Mouse (Mus musculus): ENCODE measurements at regions not wholly inside any gene's neighbourhood (a gene's known extent, or its start where the extent isn't known, plus 50 kb on each side); places are given as distances from the start of the nearest gene placed in this dataset.

DNA sequence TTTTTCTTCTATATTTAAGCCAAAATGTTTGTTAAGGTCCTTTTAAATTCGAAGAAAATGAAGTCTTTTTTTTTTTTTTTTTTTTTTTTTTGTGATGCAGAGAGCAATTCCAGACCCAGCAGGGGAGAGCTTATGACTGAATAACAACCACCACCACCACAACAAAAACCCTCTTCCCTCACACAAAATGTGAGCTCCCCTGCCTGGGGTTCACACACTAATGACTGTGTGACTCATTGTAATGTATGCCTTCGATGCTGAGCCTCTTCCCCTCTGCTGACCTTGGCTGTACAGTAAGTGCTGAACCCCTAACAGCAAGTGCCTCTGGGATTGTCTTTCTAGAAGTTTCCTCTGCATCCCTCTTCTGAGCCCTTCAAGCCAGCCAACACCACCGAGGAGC lies 383.6 kb downstream of the Pdcd6ip start:
- no peaks in the 10 kb centered on the region for H3K9me3 ChIP-seq (replicated peaks; ENCODE audit: control insufficient read depth, low read length, poor library complexity, severe bottlenecking)
- H3K36me3 ChIP-seq (ENCODE audit: control insufficient read depth, insufficient read depth, low read length) = no peaks in the 10 kb centered on the region
- no peak for ATAC-seq
- no peak overlapping the region for H3K4me2 ChIP-seq (ENCODE audit: low read length)
- no peaks in the 10 kb centered on the region for H3K27me3 ChIP-seq (ENCODE audit: control insufficient read depth, insufficient read depth, low read depth, low read length)
- no peak overlapping the region for H3K27ac ChIP-seq (ENCODE audit: low read length)
- H3K4me3 ChIP-seq (ENCODE audit: low read depth, low read length) = no peak overlapping the region
- no peak overlapping the region for H3K9ac ChIP-seq (ENCODE audit: low read depth, low read length)
- WGBS = 45% methylated on average over 3 of the region's 3 CpGs
- H3K4me1 ChIP-seq (ENCODE audit: control insufficient read depth, insufficient read depth, low read length) = no peaks in the 10 kb centered on the region

GRCm38 (mm10) chr9:113309707-113310574 lies 398.1 kb downstream of the Pdcd6ip start:
- no peak for ATAC-seq
- Histone ChIP-seq H3K4me2 (ENCODE audit: low read length) (no peak overlapping the region), H3K4me3 (ENCODE audit: low read depth, low read length) (no peak overlapping the region), H3K9me3 (replicated peaks; ENCODE audit: control insufficient read depth, low read length, poor library complexity, severe bottlenecking) (no peaks in the 10 kb centered on the region), H3K9ac (ENCODE audit: low read depth, low read length) (no peak overlapping the region), H3K27me3 (ENCODE audit: control insufficient read depth, insufficient read depth, low read depth, low read length) (no peaks in the 10 kb centered on the region), H3K36me3 (ENCODE audit: control insufficient read depth, insufficient read depth, low read length) (no peaks in the 10 kb centered on the region), H3K27ac (ENCODE audit: low read length) (no peak overlapping the region), H3K4me1 (ENCODE audit: control insufficient read depth, insufficient read depth, low read length) (no peaks in the 10 kb centered on the region)
- WGBS = 87% methylated on average over 7 of the region's 7 CpGs

- Histone ChIP-seq H3K27me3 (ENCODE audit: control insufficient read depth, insufficient read depth, low read depth, low read length) (no peaks in the 10 kb centered on the region), H3K9ac (ENCODE audit: low read depth, low read length) (no peak overlapping the region), H3K36me3 (ENCODE audit: control insufficient read depth, insufficient read depth, low read length) (no peaks in the 10 kb centered on the region), H3K4me3 (ENCODE audit: low read depth, low read length) (no peak overlapping the region), H3K4me2 (ENCODE audit: low read length) (no peak overlapping the region), H3K4me1 (ENCODE audit: control insufficient read depth, insufficient read depth, low read length) (peaks cover 2% of the 10 kb centered on the region; the same call in 1 of the 2 replicates), H3K9me3 (replicated peaks; ENCODE audit: control insufficient read depth, low read length, poor library complexity, severe bottlenecking) (no peaks in the 10 kb centered on the region), H3K27ac (ENCODE audit: low read length) (no peak overlapping the region)
- no peak for ATAC-seq
- 27% methylated on average over 4 of the region's 4 CpGs for WGBS
These were observed 402.3 kb downstream of the Pdcd6ip start for GRCm38 (mm10) chr9:113305761-113306160.

DNA sequence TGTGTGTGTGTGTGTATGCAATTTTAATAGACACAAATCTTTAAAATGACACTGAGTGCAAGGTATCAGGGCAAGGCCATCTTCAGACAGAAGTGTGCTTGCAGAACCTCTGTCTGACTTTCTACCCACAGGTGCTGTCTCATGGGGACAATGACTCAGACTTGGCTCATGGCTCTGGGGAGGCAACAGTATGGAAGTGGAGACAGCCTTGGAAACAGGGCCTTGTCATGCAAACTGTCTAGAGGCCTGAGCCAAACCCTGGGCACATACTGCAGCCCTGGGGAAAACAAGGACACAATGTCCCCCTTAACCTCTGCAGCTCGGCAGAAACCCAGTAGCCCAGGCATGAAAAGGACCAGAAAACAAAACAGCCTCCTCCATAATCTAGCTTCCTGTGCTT lies 405.6 kb downstream of the Pdcd6ip start:
- H3K9me3 ChIP-seq (replicated peaks; ENCODE audit: control insufficient read depth, low read length, poor library complexity, severe bottlenecking) = no peaks in the 10 kb centered on the region
- H3K4me3 ChIP-seq (ENCODE audit: low read depth, low read length) = no peak overlapping the region
- no peaks in the 10 kb centered on the region for H3K27me3 ChIP-seq (ENCODE audit: control insufficient read depth, insufficient read depth, low read depth, low read length)
- no peak for ATAC-seq
- H3K36me3 ChIP-seq (ENCODE audit: control insufficient read depth, insufficient read depth, low read length) = no peaks in the 10 kb centered on the region
- 32% methylated on average over 1 of the region's 1 CpGs for WGBS
- peaks cover 12% of the 10 kb centered on the region; the same call in 1 of the 2 replicates for H3K4me1 ChIP-seq (ENCODE audit: control insufficient read depth, insufficient read depth, low read length)
- H3K27ac ChIP-seq (ENCODE audit: low read length) = no peak overlapping the region
- no peak overlapping the region for H3K4me2 ChIP-seq (ENCODE audit: low read length)
- H3K9ac ChIP-seq (ENCODE audit: low read depth, low read length) = no peak overlapping the region

DNA sequence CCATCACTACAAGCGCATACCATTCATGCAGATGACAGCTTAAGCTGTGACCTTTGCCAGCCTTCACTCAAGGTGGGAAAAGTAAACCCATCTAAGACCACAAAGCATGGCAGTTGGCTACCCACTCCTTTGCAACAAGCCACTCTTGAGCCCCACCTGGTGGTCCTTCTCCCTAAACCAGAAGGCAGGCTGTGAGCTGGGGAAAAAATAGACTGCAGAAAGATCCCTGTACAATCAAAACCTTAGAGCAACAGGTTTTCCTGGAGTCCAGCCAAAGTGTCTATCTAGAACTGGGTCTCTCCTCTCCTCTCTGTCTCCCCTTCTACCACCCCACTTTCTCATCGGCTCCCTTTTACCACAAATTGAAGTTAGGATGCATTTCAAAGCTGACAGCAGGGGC lies 407.2 kb downstream of the Pdcd6ip start:
- H3K27ac ChIP-seq (ENCODE audit: low read length) = no peak overlapping the region
- H3K27me3 ChIP-seq (ENCODE audit: control insufficient read depth, insufficient read depth, low read depth, low read length) = no peaks in the 10 kb centered on the region
- H3K4me2 ChIP-seq (ENCODE audit: low read length) = no peak overlapping the region
- ATAC-seq = no peak
- 18% methylated on average over 2 of the region's 2 CpGs for WGBS
- H3K36me3 ChIP-seq (ENCODE audit: control insufficient read depth, insufficient read depth, low read length) = no peaks in the 10 kb centered on the region
- H3K4me3 ChIP-seq (ENCODE audit: low read depth, low read length) = no peak overlapping the region
- H3K9me3 ChIP-seq (replicated peaks; ENCODE audit: control insufficient read depth, low read length, poor library complexity, severe bottlenecking) = no peaks in the 10 kb centered on the region
- H3K9ac ChIP-seq (ENCODE audit: low read depth, low read length) = no peak overlapping the region
- H3K4me1 ChIP-seq (ENCODE audit: control insufficient read depth, insufficient read depth, low read length) = peaks cover 12% of the 10 kb centered on the region; the same call in 1 of the 2 replicates

DNA sequence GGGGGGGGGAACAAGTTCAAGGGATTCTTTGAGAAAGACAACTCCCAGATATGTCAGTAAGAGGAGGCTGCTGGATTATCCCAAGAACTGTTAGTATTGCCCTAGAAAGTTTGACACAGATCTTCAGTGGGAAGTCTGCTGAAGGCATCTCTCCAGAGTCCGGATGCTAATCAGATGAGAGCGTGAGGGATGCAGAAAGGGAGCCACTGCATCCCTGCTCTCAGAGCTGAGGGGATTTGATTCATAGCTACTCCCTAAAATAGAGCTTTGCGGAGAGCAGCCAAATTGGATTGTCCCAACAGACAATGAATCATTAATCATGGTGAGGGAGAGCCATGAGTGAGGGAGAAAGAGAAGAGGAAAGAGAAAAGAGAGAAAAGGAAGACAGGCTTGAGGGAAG lies 408.2 kb downstream of the Pdcd6ip start:
- Histone ChIP-seq H3K4me3 (ENCODE audit: low read depth, low read length) (no peak overlapping the region), H3K36me3 (ENCODE audit: control insufficient read depth, insufficient read depth, low read length) (no peaks in the 10 kb centered on the region), H3K27me3 (ENCODE audit: control insufficient read depth, insufficient read depth, low read depth, low read length) (no peaks in the 10 kb centered on the region), H3K4me2 (ENCODE audit: low read length) (no peak overlapping the region), H3K9me3 (replicated peaks; ENCODE audit: control insufficient read depth, low read length, poor library complexity, severe bottlenecking) (no peaks in the 10 kb centered on the region), H3K4me1 (ENCODE audit: control insufficient read depth, insufficient read depth, low read length) (peaks cover 12% of the 10 kb centered on the region; the same call in 1 of the 2 replicates), H3K27ac (ENCODE audit: low read length) (no peak overlapping the region), H3K9ac (ENCODE audit: low read depth, low read length) (no peak overlapping the region)
- WGBS = 13% methylated on average over 3 of the region's 3 CpGs
- no peak for ATAC-seq

- no peaks in the 10 kb centered on the region for H3K36me3 ChIP-seq (ENCODE audit: control insufficient read depth, insufficient read depth, low read length)
- WGBS = 67% methylated on average over 5 of the region's 5 CpGs
- H3K4me1 ChIP-seq (ENCODE audit: control insufficient read depth, insufficient read depth, low read length) = peaks cover 10% of the 10 kb centered on the region; the same call in 1 of the 2 replicates
- no peak overlapping the region for H3K4me3 ChIP-seq (ENCODE audit: low read depth, low read length)
- no peak overlapping the region for H3K9ac ChIP-seq (ENCODE audit: low read depth, low read length)
- H3K9me3 ChIP-seq (replicated peaks; ENCODE audit: control insufficient read depth, low read length, poor library complexity, severe bottlenecking) = no peaks in the 10 kb centered on the region
- no peak overlapping the region for H3K4me2 ChIP-seq (ENCODE audit: low read length)
- no peak overlapping the region for H3K27ac ChIP-seq (ENCODE audit: low read length)
- ATAC-seq = no peak
- H3K27me3 ChIP-seq (ENCODE audit: control insufficient read depth, insufficient read depth, low read depth, low read length) = no peaks in the 10 kb centered on the region
These were observed 412.1 kb downstream of the Pdcd6ip start for GRCm38 (mm10) chr9:113295850-113296467.

GRCm38 (mm10) chr9:113287397-113287796 lies 420.7 kb downstream of the Pdcd6ip start:
- Histone ChIP-seq H3K4me2 (ENCODE audit: low read length) (no peak overlapping the region), H3K27me3 (ENCODE audit: control insufficient read depth, insufficient read depth, low read depth, low read length) (no peaks in the 10 kb centered on the region), H3K9me3 (replicated peaks; ENCODE audit: control insufficient read depth, low read length, poor library complexity, severe bottlenecking) (no peaks in the 10 kb centered on the region), H3K27ac (ENCODE audit: low read length) (no peak overlapping the region), H3K36me3 (ENCODE audit: control insufficient read depth, insufficient read depth, low read length) (no peaks in the 10 kb centered on the region), H3K4me3 (ENCODE audit: low read depth, low read length) (no peak overlapping the region), H3K4me1 (ENCODE audit: control insufficient read depth, insufficient read depth, low read length) (no peaks in the 10 kb centered on the region), H3K9ac (ENCODE audit: low read depth, low read length) (no peak overlapping the region)
- no peak for ATAC-seq
- WGBS = 71% methylated on average over 4 of the region's 4 CpGs

DNA sequence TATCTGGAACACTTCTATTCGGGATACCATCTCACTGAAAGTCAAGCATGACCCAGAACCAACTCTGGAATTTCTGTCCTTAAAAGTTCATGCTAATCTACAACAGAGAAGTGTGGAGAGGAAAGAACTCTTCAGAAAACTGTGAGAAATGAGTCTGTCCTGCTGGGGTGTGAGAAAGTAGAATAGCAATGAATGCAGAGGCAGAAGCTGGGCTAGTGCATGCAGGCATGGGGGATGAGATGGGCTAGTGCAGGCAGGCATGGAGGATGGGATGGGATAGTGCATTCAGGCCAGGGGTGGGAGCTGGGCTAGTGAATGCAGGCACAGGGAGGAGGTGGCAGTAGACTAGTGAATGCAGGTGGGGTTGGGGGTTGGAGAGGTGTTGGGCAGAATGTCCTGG lies 424.8 kb downstream of the Pdcd6ip start:
- 74% methylated on average over 1 of the region's 1 CpGs for WGBS
- H3K36me3 ChIP-seq (ENCODE audit: control insufficient read depth, insufficient read depth, low read length) = no peaks in the 10 kb centered on the region
- H3K9me3 ChIP-seq (replicated peaks; ENCODE audit: control insufficient read depth, low read length, poor library complexity, severe bottlenecking) = no peaks in the 10 kb centered on the region
- no peak overlapping the region for H3K4me2 ChIP-seq (ENCODE audit: low read length)
- H3K9ac ChIP-seq (ENCODE audit: low read depth, low read length) = no peak overlapping the region
- no peaks in the 10 kb centered on the region for H3K4me1 ChIP-seq (ENCODE audit: control insufficient read depth, insufficient read depth, low read length)
- no peak overlapping the region for H3K4me3 ChIP-seq (ENCODE audit: low read depth, low read length)
- H3K27ac ChIP-seq (ENCODE audit: low read length) = no peak overlapping the region
- no peak for ATAC-seq
- no peaks in the 10 kb centered on the region for H3K27me3 ChIP-seq (ENCODE audit: control insufficient read depth, insufficient read depth, low read depth, low read length)

Data from midbrain, embryonic 16.5 days (tissue).